Mouse (Mus musculus) ZHBTc4 (cell line): Measurements from ENCODE around the gene Spsb4.

Experiments used
- DNase-seq: peaks from one replicate; pipeline ENCODE4 v3.0.0-alpha.2; 2011; ENCODE audit warnings: low read depth, low spot score

The Spsb4 gene

GRCm38 (mm10) chr9:97017121-97017810, 1.4 kb downstream of the Spsb4 start:
- DNase-seq: peak; percentile 52

GRCm38 (mm10) chr9:97015751-97016150, 2.9 kb downstream of the Spsb4 start:
- DNase-seq: no peak

- DNase-seq: peak; percentile 54
Measured at GRCm38 (mm10) chr9:97013698-97014097, 4.9 kb downstream of the Spsb4 start.

DNA sequence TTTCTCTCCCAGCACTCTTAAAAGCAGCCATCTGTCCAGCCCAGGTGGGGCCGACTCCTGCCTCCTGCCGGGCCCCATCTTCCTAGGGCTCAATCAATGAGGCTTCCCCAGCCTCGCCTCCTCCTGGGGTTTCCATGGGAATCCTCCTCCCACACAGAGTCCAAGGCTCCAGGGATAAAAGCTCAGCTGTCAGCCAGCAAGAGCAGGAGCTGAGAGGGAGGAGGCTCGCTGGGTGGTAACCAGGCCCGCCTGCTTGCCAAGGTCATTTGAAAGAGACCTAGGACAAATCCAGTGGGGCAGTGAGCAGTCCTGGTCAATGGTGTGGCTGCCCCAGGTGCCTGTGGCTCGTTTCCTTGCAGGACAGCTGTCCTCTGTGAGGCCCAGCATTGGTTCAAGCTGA, 5.5 kb downstream of the Spsb4 start:
- DNase-seq: peak; percentile 79

DNA sequence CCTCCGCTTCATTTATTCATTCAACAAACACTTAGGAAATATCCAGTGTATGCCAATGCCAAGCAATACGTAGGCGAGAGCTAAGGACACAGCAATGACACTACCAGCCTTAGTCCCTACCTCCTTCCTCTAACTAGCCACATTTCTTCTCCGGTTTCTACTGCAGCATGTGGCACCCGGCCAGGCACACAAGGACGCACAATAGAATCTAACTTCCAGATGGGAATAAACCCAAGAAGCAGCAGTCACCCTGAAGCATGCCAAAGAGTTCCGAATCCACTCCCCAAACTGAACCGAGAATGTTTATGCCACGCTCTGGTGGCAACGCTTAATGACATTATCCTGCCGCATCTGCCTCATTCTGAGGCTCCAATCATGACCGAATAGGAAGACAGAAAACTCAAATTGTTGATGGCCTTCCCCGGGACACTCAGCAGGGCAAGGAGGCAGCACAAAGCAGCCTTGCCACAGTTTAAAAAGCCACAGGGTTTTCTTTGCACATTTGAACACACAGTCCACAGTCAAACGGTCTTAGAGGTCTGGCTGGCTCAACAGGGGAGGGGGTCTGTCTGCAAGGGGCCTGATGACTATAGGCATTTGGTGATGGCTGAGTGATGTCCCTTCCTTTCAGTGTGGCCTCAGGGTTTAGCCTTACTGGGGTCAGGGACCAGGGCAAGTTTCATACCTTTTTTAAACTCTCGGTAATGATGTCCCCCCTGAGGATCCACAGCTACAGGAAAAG, 7.0 kb downstream of the Spsb4 start:
- no peak for DNase-seq

GRCm38 (mm10) chr9:97010447-97010846, 8.2 kb downstream of the Spsb4 start:
- DNase-seq: no peak

DNA sequence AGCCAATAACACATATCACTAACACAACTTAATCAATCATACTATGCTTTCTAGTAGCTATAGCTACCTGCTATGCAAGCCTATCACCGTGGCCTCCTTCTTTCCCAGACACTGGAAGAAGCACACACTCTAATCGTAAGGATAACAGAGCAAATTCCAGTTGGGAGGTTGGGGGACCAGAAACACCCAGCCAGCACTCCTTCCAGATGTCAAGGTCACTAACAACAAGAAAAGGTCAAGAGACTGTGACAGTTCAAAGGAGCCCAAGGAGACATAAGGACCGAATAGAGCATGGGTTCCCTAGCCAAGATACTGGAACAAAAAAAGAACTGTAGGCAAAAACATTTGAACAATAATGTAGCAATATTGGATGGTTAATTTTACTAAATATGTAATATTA, 13.9 kb downstream of the Spsb4 start:
- DNase-seq: no peak

DNA sequence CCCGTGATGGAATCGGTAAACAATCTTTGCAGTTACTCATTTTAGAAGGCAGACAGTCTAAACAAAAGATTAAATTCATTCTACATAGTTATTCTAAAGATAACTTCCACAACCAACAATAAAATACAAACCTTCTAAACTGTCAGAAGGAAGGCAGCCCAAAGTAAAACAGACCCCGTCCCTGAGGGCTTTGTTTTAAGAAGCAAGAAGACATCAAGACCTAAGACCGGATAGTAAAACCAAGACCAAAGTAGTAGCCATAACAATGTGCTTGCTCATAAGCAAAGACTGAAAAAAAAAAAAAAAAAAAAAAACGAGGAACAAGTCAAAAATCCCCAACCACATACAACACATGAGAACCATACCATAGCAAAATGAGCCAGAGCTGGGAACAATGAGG, 15.5 kb downstream of the Spsb4 start:
- DNase-seq: no peak

GRCm38 (mm10) chr9:97002654-97003053, 16.0 kb downstream of the Spsb4 start:
- DNase-seq: no peak

DNA sequence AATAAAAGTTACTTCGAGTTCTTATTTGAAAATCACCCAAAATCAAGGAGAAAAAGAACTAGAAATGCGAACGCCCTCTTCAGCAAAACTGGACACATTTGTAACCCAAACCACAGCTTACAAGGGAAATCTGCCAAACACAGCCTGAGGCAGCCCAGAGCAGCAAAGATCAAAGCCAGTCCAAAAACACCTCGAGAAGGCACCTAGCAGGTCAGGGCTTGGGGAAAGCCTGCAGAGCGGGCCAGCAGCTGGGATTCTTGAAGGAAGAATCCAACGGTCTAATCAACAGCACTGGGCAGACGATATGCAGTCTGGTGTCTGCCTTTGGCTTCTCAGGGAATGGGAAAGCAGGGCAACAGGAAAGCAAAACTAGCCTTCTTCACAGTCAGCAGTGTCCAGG, 16.6 kb downstream of the Spsb4 start:
- DNase-seq: no peak

GRCm38 (mm10) chr9:97001458-97001857, 17.2 kb downstream of the Spsb4 start:
- no peak for DNase-seq

- DNase-seq: no peak
Measured at GRCm38 (mm10) chr9:96995717-96996116, 22.9 kb downstream of the Spsb4 start.

- no peak for DNase-seq
Measured at GRCm38 (mm10) chr9:96994733-96995132, 23.9 kb downstream of the Spsb4 start.

GRCm38 (mm10) chr9:96991118-96991517, 27.5 kb downstream of the Spsb4 start:
- DNase-seq: no peak

DNA sequence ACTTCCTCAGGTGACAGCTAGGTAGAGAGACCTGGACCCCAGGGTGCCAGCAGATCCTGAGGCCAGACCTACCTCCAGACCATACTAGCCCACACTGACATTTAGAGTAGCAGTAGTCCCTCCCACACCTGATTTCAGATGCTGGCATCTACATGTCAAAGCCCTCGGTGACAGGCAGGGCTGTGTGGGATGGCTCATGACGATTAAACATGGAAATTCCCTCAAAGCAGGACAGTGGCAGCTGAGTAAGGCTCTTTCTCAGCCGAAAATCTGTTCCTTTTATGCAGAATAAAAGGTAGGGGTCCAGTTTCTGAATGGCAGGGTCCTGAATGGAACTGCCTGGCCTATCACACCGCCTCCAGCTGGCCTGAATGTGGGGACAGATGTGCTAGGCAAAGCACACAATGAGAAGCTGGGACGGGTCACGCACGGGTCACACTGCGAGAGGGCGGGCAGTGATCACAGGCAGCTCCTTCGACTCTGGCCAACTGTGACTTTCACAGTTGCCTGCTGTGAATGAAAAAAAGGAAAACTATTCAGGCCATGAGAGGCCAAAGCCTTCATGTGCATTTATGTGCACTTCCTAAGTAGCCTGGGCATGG, 29.2 kb downstream of the Spsb4 start:
- DNase-seq: peak; percentile 36

GRCm38 (mm10) chr9:96986797-96987473, 31.7 kb downstream of the Spsb4 start:
- no peak for DNase-seq

GRCm38 (mm10) chr9:96984034-96984433, 34.6 kb downstream of the Spsb4 start:
- DNase-seq: no peak

GRCm38 (mm10) chr9:96982940-96983339, 35.7 kb downstream of the Spsb4 start:
- DNase-seq: no peak

DNA sequence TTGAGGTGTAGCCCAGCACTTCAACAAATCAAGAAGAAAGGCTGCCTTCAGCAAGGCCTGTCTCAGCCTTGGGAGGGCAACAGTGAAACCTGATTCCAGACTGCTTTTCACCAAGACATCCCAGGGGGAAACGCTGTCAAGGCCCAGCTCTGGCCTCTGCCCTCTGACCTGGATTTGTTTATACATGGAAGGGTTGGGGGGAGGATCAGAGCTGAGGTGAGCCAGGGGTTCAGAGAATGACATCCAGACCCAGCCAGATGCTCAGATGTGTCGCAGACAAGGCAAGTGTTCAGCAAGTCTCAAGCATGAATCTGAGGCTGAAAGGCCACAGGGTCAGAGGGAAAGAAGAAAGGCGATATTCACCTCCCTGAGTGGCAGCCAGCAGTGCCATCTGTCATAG, 36.3 kb downstream of the Spsb4 start:
- DNase-seq: no peak

- no peak for DNase-seq
Measured at GRCm38 (mm10) chr9:96981836-96982235, 36.8 kb downstream of the Spsb4 start.

DNA sequence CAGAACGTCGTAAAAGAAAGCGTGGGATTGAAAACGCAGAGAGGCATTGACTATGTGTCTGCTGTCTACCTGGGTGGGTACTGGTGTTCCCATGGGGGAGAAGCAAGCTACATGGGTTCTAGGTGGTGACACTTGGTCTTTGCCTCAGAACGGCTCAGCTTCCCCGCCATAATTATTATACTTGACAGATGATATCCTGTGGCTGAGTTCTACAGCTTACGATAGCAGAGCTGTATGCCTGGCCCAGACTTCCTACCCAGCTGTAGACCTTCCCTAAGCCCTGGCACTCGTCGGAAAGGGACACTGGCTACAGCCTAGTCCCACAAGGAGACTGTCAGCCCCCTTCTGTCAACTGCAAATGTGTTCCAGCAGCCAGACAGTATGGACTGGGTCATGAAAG, 37.5 kb downstream of the Spsb4 start:
- DNase-seq: no peak
